Mouse (Mus musculus) granulocyte monocyte progenitor cell, adult 5-6 weeks (primary cell): ENCODE measurements around the gene Gjb3. TPM values are rescaled to one million over a fixed set of nuclear protein-coding genes. Genes with fewer than 3 reads are reported as not detected.

Experiments used
- ATAC-seq: replicated peaks from 2 replicates; pipeline ENCODE4 v1.8.0; 2016; ENCODE audit warnings: mild to moderate bottlenecking, moderate TSS enrichment, inconsistent platforms; ENCODE audit not compliant: poor library complexity, severe bottlenecking
- total RNA-seq, 2 experiments: library from RNA; stranded (forward) in 1 of 2; stranded (reverse) in 1 of 2; fragments of 200-712, 200-1000 nt in 1 of 2; fragments of >200 nt in 1 of 2; fragmentation: Nextera tagmentation in 1 of 2; gene quantifications; 2 replicates each; pipeline ENCODE4 v1.2.3; 2014 to 2017

Gjb3 gene
- total RNA-seq, 2 experiments from 2014 or later: 0.82 TPM; not detected in 1

- no peak for ATAC-seq
These were observed 38.0 kb downstream of the Gjb3 start for GRCm38 (mm10) chr4:127292631-127293030.

- no peak for ATAC-seq
These were observed 41.5 kb downstream of the Gjb3 start for GRCm38 (mm10) chr4:127289039-127289548.

GRCm38 (mm10) chr4:127286907-127287306 is 43.7 kb downstream of the Gjb3 start:
- ATAC-seq: no peak

- ATAC-seq: no peak
These were observed 51.4 kb downstream of the Gjb3 start for GRCm38 (mm10) chr4:127279241-127279640.

GRCm38 (mm10) chr4:127278451-127279001 is 52.1 kb downstream of the Gjb3 start:
- no peak for ATAC-seq

Other genes starting within 250 kb of the Gjb3 start
- gene Tmem35b, start 207.2 kb downstream of the Gjb3 start, total RNA-seq (2014; fragmentation: Nextera tagmentation): 13.4 and 16.3 TPM in 2 replicates
- 7.2 and 9.2 TPM in 2 replicates for gene Tmem35b, start 207.2 kb downstream of the Gjb3 start, total RNA-seq (2017)
- not detected in 2 replicates for gene Dlgap3, start 161.6 kb downstream of the Gjb3 start, total RNA-seq (2014; fragmentation: Nextera tagmentation)
- 0.04 TPM in 1 of 2 replicates, not detected in the other for gene Dlgap3, start 161.6 kb downstream of the Gjb3 start, total RNA-seq (2017)
- gene Smim12, start 87.1 kb downstream of the Gjb3 start, total RNA-seq (2014; fragmentation: Nextera tagmentation): 35.1 and 47.1 TPM in 2 replicates
- gene Smim12, start 87.1 kb downstream of the Gjb3 start, total RNA-seq (2017): 30.4 and 31.8 TPM in 2 replicates
- gene Gja4, start 16.8 kb downstream of the Gjb3 start, total RNA-seq (2014; fragmentation: Nextera tagmentation): not detected in 2 replicates
- gene Gja4, start 16.8 kb downstream of the Gjb3 start, total RNA-seq (2017): not detected in 2 replicates
- gene Gjb4, start 23.2 kb upstream of the Gjb3 start, total RNA-seq (2014; fragmentation: Nextera tagmentation): not detected in 2 replicates
- not detected in 2 replicates for gene Gjb4, start 23.2 kb upstream of the Gjb3 start, total RNA-seq (2017)
- not detected in 2 replicates for gene Gjb5, start 27.3 kb upstream of the Gjb3 start, total RNA-seq (2014; fragmentation: Nextera tagmentation)
- gene Gjb5, start 27.3 kb upstream of the Gjb3 start, total RNA-seq (2017): not detected in 2 replicates